Mouse (Mus musculus) macrophage (primary cell): Measurements from ENCODE around the gene Ifi206. TPM values are rescaled to one million over a fixed set of nuclear protein-coding genes. Genes with fewer than 3 reads are reported as not detected.
"Not testable (repeated sequence)": the region's sequence is repeated elsewhere in the genome, so short reads cannot be mapped to it uniquely, and the experiment has no call there.

Experiments used
- H3K27ac ChIP-seq: fragments of 350-480 bp; formaldehyde crosslinking; 2 replicates; pipeline ENCODE4 v1.9.0; 2021
- H3K36me3 ChIP-seq: fragments of 350-480 bp; formaldehyde crosslinking; 2 replicates; pipeline ENCODE4 v1.9.0; 2021; ENCODE audit errors: inconsistent target
- H3K4me3 ChIP-seq: fragments of 350-480 bp; formaldehyde crosslinking; 2 replicates; pipeline ENCODE4 v1.9.0; 2021; ENCODE audit errors: inconsistent target
- H3K79me2 ChIP-seq: fragments of 350-480 bp; formaldehyde crosslinking; 2 replicates; pipeline ENCODE4 v1.9.0; 2021; ENCODE audit errors: inconsistent target
- WGBS: methylation state at CpG from one replicate; pipeline ENCODE4 v1.1.7; 2026; ENCODE audit warnings: inconsistent platforms; ENCODE audit not compliant: missing documents; 5-methylcytosine and 5-hydroxymethylcytosine counted together
- polyA plus RNA-seq: library from polyadenylated mRNA; stranded (reverse); fragments of 250-400 nt; gene quantifications from 3 replicates; pipeline ENCODE4 v1.2.4, GENCODE M21; 2018; ENCODE audit warnings: inconsistent platforms
- total RNA-seq, 78 experiments: library from RNA; depleted of rRNA; stranded (reverse); fragments of 250-400 nt; gene quantifications; 1 replicate in 9 of 78; 2 replicates in 24 of 78; 3 replicates in 43 of 78; 4 replicates in 2 of 78; pipeline ENCODE4 v1.2.4; 2018; ENCODE audit warnings: inconsistent platforms in 56 of 78

The Ifi206 gene
- total RNA-seq (2018; cell fraction: chromatin; rRNA removed) = 100 to 1,000 TPM in 2 of 26 experiments, 10 to 100 TPM in 18, 1 to 10 TPM in 6; 4.1 to 146 (median 45.7) TPM
- 100 to 1,000 TPM in 13 of 26 experiments, 10 to 100 TPM in 13; 22.2 to 328 (median 168) TPM for total RNA-seq (2018; cell fraction: cytosol; rRNA removed)
- total RNA-seq (2018; cell fraction: nucleus; rRNA removed) = 100 to 1,000 TPM in 14 of 26 experiments, 10 to 100 TPM in 12; 14.6 to 180 (median 122) TPM
- 25.2 to 49.7 TPM (median 27.2 TPM) in 3 replicates for polyA plus RNA-seq

- Histone ChIP-seq H3K79me2 (peaks cover 29% of the 10 kb centered on the region; the same call in 1 of the 2 replicates), H3K4me3 (peak within 1 kb of the TSS; percentile 25), H3K27ac (peak within 1 kb of the TSS; percentile 15; the same call in 1 of the 2 replicates), H3K36me3 (peaks cover 15% of the 10 kb centered on the region)
- WGBS = 18% methylated on average over 2 of the region's 3 CpGs
Observed at GRCm38 (mm10) chr1:173490812-173491480, at the start of gene Ifi206. Gene Ifi206, minus strand, starts transcription at chr1:173491041.

- H3K79me2 ChIP-seq, H3K36me3 ChIP-seq, H3K27ac ChIP-seq, H3K4me3 ChIP-seq: not testable (repeated sequence)
- WGBS = 69% methylated on average over 3 of the region's 3 CpGs
Observed at GRCm38 (mm10) chr1:173535791-173536190, 45.0 kb upstream of the Ifi206 start, which contains the start of gene Ifi214. Gene Ifi214, minus strand, starts transcription at chr1:173535957.

- Histone ChIP-seq H3K36me3 (no peaks in the 10 kb centered on the region), H3K4me3 (no peak overlapping the region), H3K79me2 (no peaks in the 10 kb centered on the region), H3K27ac (no peak overlapping the region)
Observed at GRCm38 (mm10) chr1:173521452-173521851, 30.6 kb upstream of the Ifi206 start.

GRCm38 (mm10) chr1:173510595-173510994, 19.8 kb upstream of the Ifi206 start:
- H3K4me3 ChIP-seq, H3K79me2 ChIP-seq, H3K36me3 ChIP-seq, H3K27ac ChIP-seq: not testable (repeated sequence)
- 100% methylated on average over 2 of the region's 2 CpGs for WGBS

- H3K4me3 ChIP-seq = not testable (repeated sequence)
- Histone ChIP-seq H3K27ac (peak overlapping the region; percentile 12; the same call in 1 of the 2 replicates), H3K79me2 (peaks cover 29% of the 10 kb centered on the region; the same call in 1 of the 2 replicates), H3K36me3 (peaks cover 11% of the 10 kb centered on the region; the same call in 1 of the 2 replicates)
Observed at GRCm38 (mm10) chr1:173491483-173491882, 642 bp upstream of the Ifi206 start.

GRCm38 (mm10) chr1:173481182-173481574, 9.7 kb downstream of the Ifi206 start:
- Histone ChIP-seq H3K36me3 (peaks cover 50% of the 10 kb centered on the region), H3K79me2 (peaks cover 41% of the 10 kb centered on the region; the same call in 1 of the 2 replicates)
- WGBS = 95% methylated on average over 3 of the region's 3 CpGs
- H3K27ac ChIP-seq, H3K4me3 ChIP-seq: not testable (repeated sequence)

- H3K36me3 ChIP-seq = peaks cover 51% of the 10 kb centered on the region
- 96% methylated on average over 5 of the region's 5 CpGs for WGBS
- H3K79me2 ChIP-seq = peaks cover 46% of the 10 kb centered on the region; the same call in 1 of the 2 replicates
- H3K4me3 ChIP-seq, H3K27ac ChIP-seq: not testable (repeated sequence)
Observed at GRCm38 (mm10) chr1:173480399-173481181, 10.3 kb downstream of the Ifi206 start.

GRCm38 (mm10) chr1:173456761-173457160, 34.1 kb downstream of the Ifi206 start:
- H3K36me3 ChIP-seq = peaks cover 63% of the 10 kb centered on the region
- WGBS = 92% methylated on average over 5 of the region's 5 CpGs
- no peak overlapping the region for H3K4me3 ChIP-seq
- no peak overlapping the region for H3K27ac ChIP-seq
- peaks cover 18% of the 10 kb centered on the region; the same call in 1 of the 2 replicates for H3K79me2 ChIP-seq

- Histone ChIP-seq H3K4me3 (no peak overlapping the region), H3K36me3 (peaks cover 57% of the 10 kb centered on the region), H3K79me2 (peaks cover 18% of the 10 kb centered on the region; the same call in 1 of the 2 replicates), H3K27ac (no peak overlapping the region)
- 49% methylated on average over 7 of the region's 7 CpGs for WGBS
Observed at GRCm38 (mm10) chr1:173456139-173456754, 34.6 kb downstream of the Ifi206 start.

GRCm38 (mm10) chr1:173451665-173452064, 39.2 kb downstream of the Ifi206 start:
- H3K79me2 ChIP-seq = peaks cover 63% of the 10 kb centered on the region
- H3K4me3 ChIP-seq = no peak overlapping the region
- 32% methylated on average over 5 of the region's 5 CpGs for WGBS
- H3K36me3 ChIP-seq = peaks cover 52% of the 10 kb centered on the region
- peak overlapping the region; percentile 37 for H3K27ac ChIP-seq

- Histone ChIP-seq H3K27ac (no peak overlapping the region), H3K79me2 (peaks cover 73% of the 10 kb centered on the region), H3K4me3 (no peak overlapping the region), H3K36me3 (peaks cover 54% of the 10 kb centered on the region)
- WGBS = 76% methylated on average over 4 of the region's 4 CpGs
Observed at GRCm38 (mm10) chr1:173450621-173451020, 40.2 kb downstream of the Ifi206 start.

GRCm38 (mm10) chr1:173447067-173447466, 43.8 kb downstream of the Ifi206 start:
- 32% methylated on average over 3 of the region's 4 CpGs for WGBS
- no peak overlapping the region for H3K4me3 ChIP-seq
- peaks cover 50% of the 10 kb centered on the region; the same call in 1 of the 2 replicates for H3K36me3 ChIP-seq
- H3K27ac ChIP-seq = no peak overlapping the region
- peaks cover 89% of the 10 kb centered on the region for H3K79me2 ChIP-seq

- peaks cover 97% of the 10 kb centered on the region for H3K79me2 ChIP-seq
- H3K36me3 ChIP-seq = peaks cover 42% of the 10 kb centered on the region; the same call in 1 of the 2 replicates
- 100% methylated on average over 1 of the region's 1 CpGs for WGBS
- H3K27ac ChIP-seq = no peak overlapping the region
- H3K4me3 ChIP-seq = no peak overlapping the region
Observed at GRCm38 (mm10) chr1:173443061-173443460, 47.8 kb downstream of the Ifi206 start.

GRCm38 (mm10) chr1:173441210-173441609, 49.6 kb downstream of the Ifi206 start:
- H3K27ac ChIP-seq = no peak overlapping the region

More at GRCm38 (mm10) chr1:173441210-173441609, 49.6 kb downstream of the Ifi206 start:
- 8% methylated on average over 4 of the region's 4 CpGs for WGBS
- H3K79me2 ChIP-seq = peaks cover 97% of the 10 kb centered on the region
- no peak overlapping the region for H3K4me3 ChIP-seq
- peaks cover 34% of the 10 kb centered on the region; the same call in 1 of the 2 replicates for H3K36me3 ChIP-seq
